Mouse (Mus musculus) liver, adult 2 months (tissue): ENCODE measurements around the gene Mecp2.

Source experiments
- CTCF ChIP-seq: fragments of 200-500 bp; IDR thresholded peaks from 2 replicates; pipeline ENCODE4 v1.5.1; 2011; ENCODE audit warnings: low read depth, low read length, control low read depth
- POLR2A ChIP-seq: fragments of 200-500 bp; IDR thresholded peaks from 2 replicates; pipeline ENCODE4 v1.6.1; 2011; ENCODE audit warnings: low read length, control low read depth; ENCODE audit not compliant: insufficient read depth; ENCODE audit errors: extremely low read depth

GRCm38 (mm10) chrX:74084276-74084837, 50.8 kb downstream of the Mecp2 start:
- TF ChIP-seq POLR2A = no peak
- TF ChIP-seq CTCF = no peak
